ENCODE assay signal across 17 mouse cellular contexts in the genomic region with DNA sequence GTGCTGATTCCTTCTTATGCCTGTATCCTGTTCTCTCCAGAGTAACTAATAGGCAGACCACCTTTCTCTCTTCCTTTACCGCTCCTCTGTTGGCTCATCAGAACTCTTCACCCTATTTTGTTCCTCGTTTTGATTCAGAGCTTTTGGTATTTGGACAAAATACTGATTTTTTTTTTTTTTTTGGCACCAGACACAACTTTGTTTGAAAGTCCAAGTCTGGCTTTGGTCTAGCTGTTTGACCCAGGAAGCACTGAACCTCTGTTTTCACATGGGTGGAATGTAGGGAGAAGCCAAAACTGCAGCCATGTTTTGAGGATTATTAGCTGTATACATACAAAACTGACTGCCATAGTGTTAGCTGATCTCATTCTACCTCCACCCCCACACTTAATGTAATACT.
"Had no signal": no experiment of that assay in that cellular context is flagged by ENCODE, and none has a peak within 500 bp of the region (broad histone marks: within the 10 kb centered on the region; RNA-seq: fewer than 3 reads in every experiment).

No protein-coding gene starts in this region.

- ATAC-seq: liver, postnatal 0 days; lung, postnatal 0 days; midbrain, embryonic 13.5 days; midbrain, embryonic 15.5 days had no signal

- H3K9me3 ChIP-seq: liver, embryonic 13.5 days; liver, embryonic 15.5 days; megakaryocyte, embryonic 14.5 days; midbrain, embryonic 13.5 days; midbrain, embryonic 15.5 days; neural tube, embryonic 12.5 days had no signal

- H3K27me3 ChIP-seq: liver, embryonic 13.5 days; liver, embryonic 15.5 days; megakaryocyte, embryonic 14.5 days; midbrain, embryonic 13.5 days; midbrain, embryonic 15.5 days; neural tube, embryonic 12.5 days had no signal

- H3K9ac ChIP-seq: liver, embryonic 13.5 days; liver, embryonic 15.5 days; liver, postnatal 0 days; midbrain, embryonic 13.5 days; midbrain, embryonic 15.5 days; neural tube, embryonic 12.5 days had no signal

- H3K4me1 ChIP-seq: megakaryocyte, embryonic 14.5 days; neural tube, embryonic 12.5 days had no signal

- H3K27ac ChIP-seq: liver, embryonic 13.5 days; liver, embryonic 15.5 days; macrophage; midbrain, embryonic 13.5 days; midbrain, embryonic 15.5 days; neural tube, embryonic 12.5 days had no signal

- DNase-seq: liver, embryonic 13.5 days; liver, postnatal 0 days; lung, adult 2 months; right cerebral cortex, postnatal 14 days; right cerebral cortex, postnatal 4 days; spleen, adult 18-20 months; thymus, adult 18-20 months; thymus, postnatal 14 days; thymus, postnatal 36 days had no signal

- H3K4me3 ChIP-seq: liver, embryonic 13.5 days; liver, embryonic 15.5 days; megakaryocyte, embryonic 14.5 days; midbrain, embryonic 13.5 days; midbrain, embryonic 15.5 days; neural tube, embryonic 12.5 days had no signal

- H3K36me3 ChIP-seq: liver, embryonic 13.5 days; liver, embryonic 15.5 days; midbrain, embryonic 15.5 days had no signal

- H3K4me2 ChIP-seq: liver, embryonic 13.5 days; liver, embryonic 15.5 days; midbrain, embryonic 11.5 days; midbrain, embryonic 13.5 days; midbrain, embryonic 15.5 days; neural tube, embryonic 12.5 days had no signal
